Mouse (Mus musculus): ENCODE measurements at regions not wholly inside any gene's neighbourhood (a gene's known extent, or its start where the extent isn't known, plus 50 kb on each side); places are given as distances from the start of the nearest gene placed in this dataset.

DNA sequence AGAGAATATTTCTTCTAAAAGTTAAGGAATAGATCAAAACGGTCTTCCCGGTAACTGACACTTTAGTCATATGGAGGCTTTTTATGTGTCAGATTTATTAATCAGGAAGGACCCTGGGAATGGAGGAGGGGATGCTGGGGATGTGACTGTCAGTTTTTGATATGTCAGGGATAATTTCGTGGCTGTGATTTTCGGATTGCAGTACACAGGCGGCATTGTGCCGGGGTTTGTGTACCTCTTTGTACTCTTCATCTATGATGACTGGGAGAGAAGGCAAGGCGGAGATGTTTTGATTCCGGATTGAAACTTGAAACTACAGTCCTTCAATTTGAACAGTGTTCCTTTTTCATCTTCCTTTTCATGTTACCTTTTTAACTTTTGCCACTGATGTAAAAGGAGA, 344.2 kb downstream of the Mdfic start:
- Histone ChIP-seq H3K9me3 (ENCODE audit: control insufficient read depth, low read length) (no peaks in the 10 kb centered on the region), H3K27me3 (ENCODE audit: control insufficient read depth, insufficient read depth, low read length) (no peaks in the 10 kb centered on the region), H3K36me3 (ENCODE audit: control insufficient read depth, insufficient read depth, low read length) (no peaks in the 10 kb centered on the region), H3K4me1 (ENCODE audit: control insufficient read depth, insufficient read depth, low read length) (no peaks in the 10 kb centered on the region), H3K4me3 (ENCODE audit: low read depth, low read length) (no peak overlapping the region), H3K4me2 (ENCODE audit: low read depth) (no peak overlapping the region), H3K9ac (ENCODE audit: low read length) (no peak overlapping the region), H3K27ac (ENCODE audit: low read depth, low read length) (no peak overlapping the region)
- no peak for DNase-seq (ENCODE audit: low spot score)
- WGBS = 87% methylated on average over 8 of the region's 8 CpGs
- ATAC-seq (ENCODE audit: insufficient read depth, low FRiP score, low TSS enrichment) = no peak

DNA sequence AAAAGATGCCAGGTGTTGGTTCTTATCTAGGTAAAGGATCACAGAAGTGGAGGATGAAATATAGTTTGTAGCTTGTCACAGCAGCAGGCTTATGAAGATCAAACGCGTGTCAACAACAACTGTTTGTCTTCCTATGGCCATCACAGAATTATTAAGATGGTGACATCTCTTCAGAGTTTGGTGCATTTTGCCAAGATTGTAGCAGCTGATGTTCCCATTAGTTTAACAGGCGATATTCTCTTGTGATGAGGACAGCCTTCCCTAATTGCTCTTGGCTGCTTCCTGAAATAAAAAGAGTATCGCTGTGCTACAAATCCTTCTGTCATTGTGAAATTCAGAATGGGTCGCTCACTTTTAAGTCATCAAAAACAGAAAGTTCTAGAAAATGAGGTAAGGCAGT, 344.7 kb downstream of the Mdfic start:
- no peak for ATAC-seq (ENCODE audit: insufficient read depth, low FRiP score, low TSS enrichment)
- DNase-seq (ENCODE audit: low spot score) = no peak
- Histone ChIP-seq H3K4me2 (ENCODE audit: low read depth) (no peak overlapping the region), H3K36me3 (ENCODE audit: control insufficient read depth, insufficient read depth, low read length) (no peaks in the 10 kb centered on the region), H3K4me1 (ENCODE audit: control insufficient read depth, insufficient read depth, low read length) (no peaks in the 10 kb centered on the region), H3K4me3 (ENCODE audit: low read depth, low read length) (no peak overlapping the region), H3K27ac (ENCODE audit: low read depth, low read length) (no peak overlapping the region), H3K27me3 (ENCODE audit: control insufficient read depth, insufficient read depth, low read length) (no peaks in the 10 kb centered on the region), H3K9ac (ENCODE audit: low read length) (no peak overlapping the region), H3K9me3 (ENCODE audit: control insufficient read depth, low read length) (no peaks in the 10 kb centered on the region)
- 87% methylated on average over 5 of the region's 5 CpGs for WGBS

DNA sequence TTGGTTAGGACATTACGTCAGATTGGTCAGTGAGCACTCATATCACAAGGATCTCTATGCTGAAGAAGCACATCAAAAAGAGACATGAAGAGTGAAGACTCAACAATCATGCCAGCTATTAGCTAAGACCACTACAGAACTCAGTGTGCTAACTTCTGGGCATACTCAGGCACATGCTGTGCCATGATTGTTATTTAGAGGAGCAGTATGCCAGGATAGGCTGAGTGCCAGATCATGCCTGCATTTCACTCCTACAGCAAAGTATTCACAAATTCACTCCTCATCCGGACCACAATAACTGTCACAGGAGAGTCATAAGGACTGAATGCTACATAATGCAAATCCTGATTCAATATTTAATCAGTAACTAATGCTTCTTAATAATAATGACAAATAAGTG, 355.8 kb downstream of the Mdfic start:
- Histone ChIP-seq H3K9me3 (ENCODE audit: control insufficient read depth, low read length) (no peaks in the 10 kb centered on the region), H3K4me2 (ENCODE audit: low read depth) (no peak overlapping the region), H3K4me3 (ENCODE audit: low read depth, low read length) (no peak overlapping the region), H3K9ac (ENCODE audit: low read length) (no peak overlapping the region), H3K4me1 (ENCODE audit: control insufficient read depth, insufficient read depth, low read length) (no peaks in the 10 kb centered on the region), H3K27me3 (ENCODE audit: control insufficient read depth, insufficient read depth, low read length) (no peaks in the 10 kb centered on the region), H3K27ac (ENCODE audit: low read depth, low read length) (no peak overlapping the region), H3K36me3 (ENCODE audit: control insufficient read depth, insufficient read depth, low read length) (no peaks in the 10 kb centered on the region)
- DNase-seq (ENCODE audit: low spot score) = no peak
- ATAC-seq (ENCODE audit: insufficient read depth, low FRiP score, low TSS enrichment) = no peak
- 91% methylated on average over 2 of the region's 2 CpGs for WGBS

DNA sequence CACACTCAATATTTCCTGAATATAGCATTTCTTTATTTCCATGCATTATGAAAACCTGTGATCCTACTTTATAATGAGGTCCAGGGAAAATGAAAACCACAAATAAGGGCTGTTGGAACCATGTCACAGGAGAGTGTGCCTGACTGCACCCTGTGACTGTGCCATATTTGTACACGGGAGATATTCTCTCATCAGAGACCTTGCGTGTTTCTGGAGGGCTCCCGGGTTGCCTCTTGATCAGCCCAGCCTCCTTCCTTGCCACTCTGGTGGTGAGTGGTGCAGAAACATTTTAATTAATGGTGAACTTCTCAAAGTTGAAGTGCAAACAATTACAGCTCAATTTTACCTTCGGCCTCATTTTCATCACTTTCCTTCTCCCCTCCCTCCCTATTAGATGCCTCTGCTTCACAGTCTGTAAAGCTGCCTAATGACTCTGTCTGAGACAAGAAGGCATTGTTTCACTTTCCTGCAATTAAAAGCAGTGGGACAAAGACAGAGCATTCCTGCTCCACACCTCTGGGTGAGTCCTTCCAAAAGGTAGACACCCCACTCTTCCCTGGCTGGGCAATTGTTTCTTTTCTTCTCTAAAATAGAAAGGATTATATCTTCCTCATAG, 356.8 kb downstream of the Mdfic start:
- H3K27me3 ChIP-seq (ENCODE audit: control insufficient read depth, insufficient read depth, low read length) = no peaks in the 10 kb centered on the region
- no peak for DNase-seq (ENCODE audit: low spot score)
- H3K4me3 ChIP-seq (ENCODE audit: low read depth, low read length) = no peak overlapping the region
- no peak overlapping the region for H3K27ac ChIP-seq (ENCODE audit: low read depth, low read length)
- no peak for ATAC-seq (ENCODE audit: insufficient read depth, low FRiP score, low TSS enrichment)
- no peaks in the 10 kb centered on the region for H3K36me3 ChIP-seq (ENCODE audit: control insufficient read depth, insufficient read depth, low read length)
- no peak overlapping the region for H3K9ac ChIP-seq (ENCODE audit: low read length)
- no peaks in the 10 kb centered on the region for H3K4me1 ChIP-seq (ENCODE audit: control insufficient read depth, insufficient read depth, low read length)
- H3K9me3 ChIP-seq (ENCODE audit: control insufficient read depth, low read length) = no peaks in the 10 kb centered on the region
- WGBS = 60% methylated on average over 4 of the region's 4 CpGs
- H3K4me2 ChIP-seq (ENCODE audit: low read depth) = no peak overlapping the region

DNA sequence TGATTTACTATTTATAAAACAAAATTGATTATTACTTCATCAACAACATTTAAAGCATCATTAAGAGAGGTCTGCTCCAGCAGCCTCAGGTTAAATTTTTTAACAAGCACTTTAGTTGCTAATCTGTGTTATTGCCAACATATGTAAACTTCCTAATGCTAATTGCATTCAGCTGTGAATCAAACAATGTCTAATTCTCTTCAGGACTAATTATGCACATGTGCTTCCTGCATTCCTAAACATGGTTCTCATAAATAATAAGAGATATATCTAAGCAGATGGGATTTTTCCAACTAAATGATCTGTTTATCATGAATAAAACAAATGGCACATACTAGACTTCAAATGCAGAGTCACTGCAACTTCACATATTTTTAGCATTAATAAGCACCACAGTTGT, 357.5 kb downstream of the Mdfic start:
- no peaks in the 10 kb centered on the region for H3K4me1 ChIP-seq (ENCODE audit: control insufficient read depth, insufficient read depth, low read length)
- H3K36me3 ChIP-seq (ENCODE audit: control insufficient read depth, insufficient read depth, low read length) = no peaks in the 10 kb centered on the region
- DNase-seq (ENCODE audit: low spot score) = no peak
- no peak overlapping the region for H3K4me3 ChIP-seq (ENCODE audit: low read depth, low read length)
- no peak overlapping the region for H3K27ac ChIP-seq (ENCODE audit: low read depth, low read length)
- no peak for ATAC-seq (ENCODE audit: insufficient read depth, low FRiP score, low TSS enrichment)
- H3K4me2 ChIP-seq (ENCODE audit: low read depth) = no peak overlapping the region
- no peak overlapping the region for H3K9ac ChIP-seq (ENCODE audit: low read length)
- H3K27me3 ChIP-seq (ENCODE audit: control insufficient read depth, insufficient read depth, low read length) = no peaks in the 10 kb centered on the region
- H3K9me3 ChIP-seq (ENCODE audit: control insufficient read depth, low read length) = no peaks in the 10 kb centered on the region

DNA sequence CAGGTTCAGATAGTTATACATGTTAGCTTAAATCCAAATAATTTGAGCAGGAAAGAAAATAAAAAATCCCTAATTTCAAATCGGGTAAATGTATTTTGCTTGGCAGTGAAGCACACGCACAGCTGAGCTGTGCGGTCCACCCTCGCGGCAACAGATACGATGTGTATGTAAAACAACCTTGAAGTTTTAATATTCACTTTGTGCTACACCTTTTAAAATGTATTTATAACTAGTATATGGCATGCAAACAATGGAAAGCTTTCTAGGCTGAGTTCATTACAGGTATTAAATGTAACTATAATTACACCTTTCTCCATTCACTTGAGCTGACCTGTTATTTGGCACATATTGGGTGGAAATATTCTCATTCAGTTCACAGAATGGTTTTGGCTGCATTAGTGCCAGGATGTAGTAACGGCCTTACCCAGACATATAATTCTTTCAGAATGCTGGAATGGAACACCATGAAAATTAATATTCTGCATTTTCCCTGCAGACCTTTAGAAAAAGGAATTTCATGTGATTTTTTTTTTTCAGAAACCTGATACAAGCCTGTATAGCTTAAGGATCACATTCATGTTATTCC, 366.6 kb downstream of the Mdfic start:
- Histone ChIP-seq H3K4me3 (ENCODE audit: low read depth, low read length) (no peak overlapping the region), H3K27ac (ENCODE audit: low read depth, low read length) (no peak overlapping the region), H3K9ac (ENCODE audit: low read length) (no peak overlapping the region), H3K36me3 (ENCODE audit: control insufficient read depth, insufficient read depth, low read length) (no peaks in the 10 kb centered on the region), H3K4me2 (ENCODE audit: low read depth) (no peak overlapping the region), H3K4me1 (ENCODE audit: control insufficient read depth, insufficient read depth, low read length) (no peaks in the 10 kb centered on the region), H3K9me3 (ENCODE audit: control insufficient read depth, low read length) (no peaks in the 10 kb centered on the region), H3K27me3 (ENCODE audit: control insufficient read depth, insufficient read depth, low read length) (no peaks in the 10 kb centered on the region)
- DNase-seq (ENCODE audit: low spot score) = no peak
- 95% methylated on average over 7 of the region's 7 CpGs for WGBS
- ATAC-seq (ENCODE audit: insufficient read depth, low FRiP score, low TSS enrichment) = no peak

DNA sequence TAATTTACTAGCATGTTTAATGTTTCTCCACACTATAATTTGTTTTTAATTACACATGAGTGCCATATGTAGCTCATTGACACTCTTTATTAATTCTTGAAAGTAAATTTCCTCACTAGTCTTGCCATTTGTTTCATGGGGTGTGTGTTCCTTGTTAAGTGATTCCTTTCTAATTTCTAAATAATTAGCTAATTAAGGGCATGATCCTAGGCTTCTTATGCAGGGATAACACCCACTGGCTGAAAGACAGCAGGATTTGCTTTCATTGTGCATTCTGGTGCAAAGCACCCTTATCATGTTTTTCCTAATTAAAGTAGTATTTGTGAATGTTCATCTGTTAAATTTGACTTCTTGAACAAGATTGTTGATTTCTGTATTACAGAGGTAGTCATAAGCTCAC, 378.3 kb downstream of the Mdfic start:
- DNase-seq (ENCODE audit: low spot score) (no peak), ATAC-seq (ENCODE audit: insufficient read depth, low FRiP score, low TSS enrichment) (no peak)
- Histone ChIP-seq H3K4me2 (ENCODE audit: low read depth) (no peak overlapping the region), H3K9ac (ENCODE audit: low read length) (no peak overlapping the region), H3K4me1 (ENCODE audit: control insufficient read depth, insufficient read depth, low read length) (no peaks in the 10 kb centered on the region), H3K4me3 (ENCODE audit: low read depth, low read length) (no peak overlapping the region), H3K9me3 (ENCODE audit: control insufficient read depth, low read length) (no peaks in the 10 kb centered on the region), H3K36me3 (ENCODE audit: control insufficient read depth, insufficient read depth, low read length) (no peaks in the 10 kb centered on the region), H3K27me3 (ENCODE audit: control insufficient read depth, insufficient read depth, low read length) (no peaks in the 10 kb centered on the region), H3K27ac (ENCODE audit: low read depth, low read length) (no peak overlapping the region)

DNA sequence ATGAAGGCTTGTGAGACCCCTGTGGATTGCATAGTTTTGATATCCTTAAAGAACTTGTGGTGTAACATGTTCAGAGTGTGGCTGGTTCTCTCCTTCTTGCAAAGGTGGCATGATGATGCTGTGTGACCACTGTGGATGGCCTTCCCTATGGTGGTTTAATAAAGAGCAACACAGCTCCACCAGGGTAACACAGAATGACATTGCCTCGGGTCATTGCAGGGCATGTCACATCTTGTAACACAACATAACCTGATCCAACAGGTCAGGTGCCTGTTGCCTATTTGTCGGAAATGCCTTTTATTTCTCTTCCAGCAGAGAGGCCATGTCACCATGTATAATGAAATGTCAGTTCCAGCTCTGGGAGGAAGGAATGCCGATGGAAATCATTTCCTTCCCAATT, 420.5 kb downstream of the Mdfic start:
- ATAC-seq (ENCODE audit: insufficient read depth, low FRiP score, low TSS enrichment) = no peak
- no peaks in the 10 kb centered on the region for H3K4me1 ChIP-seq (ENCODE audit: control insufficient read depth, insufficient read depth, low read length)
- H3K4me2 ChIP-seq (ENCODE audit: low read depth) = no peak overlapping the region
- H3K9ac ChIP-seq (ENCODE audit: low read length) = no peak overlapping the region
- H3K27ac ChIP-seq (ENCODE audit: low read depth, low read length) = no peak overlapping the region
- no peaks in the 10 kb centered on the region for H3K9me3 ChIP-seq (ENCODE audit: control insufficient read depth, low read length)
- H3K4me3 ChIP-seq (ENCODE audit: low read depth, low read length) = no peak overlapping the region
- WGBS = 68% methylated on average over 3 of the region's 3 CpGs
- no peaks in the 10 kb centered on the region for H3K27me3 ChIP-seq (ENCODE audit: control insufficient read depth, insufficient read depth, low read length)
- no peaks in the 10 kb centered on the region for H3K36me3 ChIP-seq (ENCODE audit: control insufficient read depth, insufficient read depth, low read length)
- no peak for DNase-seq (ENCODE audit: low spot score)

DNA sequence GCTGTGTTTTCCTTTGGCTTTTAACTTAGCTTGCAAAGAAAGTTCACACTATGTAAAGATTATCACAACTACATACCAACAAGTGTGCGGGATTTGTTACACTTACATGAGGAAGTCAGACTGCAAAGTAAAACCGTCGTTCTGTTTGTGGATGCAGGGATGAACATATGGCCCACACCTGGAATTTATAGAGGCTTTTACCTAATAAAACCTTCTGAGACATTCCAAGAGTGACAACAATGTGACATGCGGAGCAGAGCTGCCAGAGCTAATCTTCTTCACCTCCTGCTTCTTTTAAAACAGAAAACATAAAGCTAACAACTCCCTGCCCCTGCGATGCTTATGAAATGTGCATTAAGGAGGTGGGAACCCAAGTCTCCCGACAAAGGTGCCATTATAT, 424.1 kb downstream of the Mdfic start:
- Histone ChIP-seq H3K4me2 (ENCODE audit: low read depth) (no peak overlapping the region), H3K36me3 (ENCODE audit: control insufficient read depth, insufficient read depth, low read length) (no peaks in the 10 kb centered on the region), H3K27me3 (ENCODE audit: control insufficient read depth, insufficient read depth, low read length) (no peaks in the 10 kb centered on the region), H3K27ac (ENCODE audit: low read depth, low read length) (no peak overlapping the region), H3K4me3 (ENCODE audit: low read depth, low read length) (no peak overlapping the region), H3K4me1 (ENCODE audit: control insufficient read depth, insufficient read depth, low read length) (no peaks in the 10 kb centered on the region), H3K9ac (ENCODE audit: low read length) (no peak overlapping the region), H3K9me3 (ENCODE audit: control insufficient read depth, low read length) (no peaks in the 10 kb centered on the region)
- DNase-seq (ENCODE audit: low spot score) (no peak), ATAC-seq (ENCODE audit: insufficient read depth, low FRiP score, low TSS enrichment) (no peak)
- 45% methylated on average over 6 of the region's 6 CpGs for whole genome bisulfite sequencing
